Mouse (Mus musculus) intestine, embryonic 14.5 days (tissue): ENCODE data around the gene Acsl5. TPM values are rescaled to one million over a fixed set of nuclear protein-coding genes. Genes with fewer than 3 reads are reported as not detected.

Experiments used
- ATAC-seq: fragments of 200-750 bp; cut with Nextera tagmentation; replicated peaks from 2 replicates; pipeline ENCODE4 v1.8.0; 2017; ENCODE audit warnings: low read depth, moderate number of reproducible peaks, moderate TSS enrichment, moderate library complexity; ENCODE audit not compliant: low FRiP score, low TSS enrichment
- DNase-seq: peaks from one replicate; pipeline ENCODE4 v3.0.0-alpha.2; 2018; ENCODE audit warnings: low spot score
- H3K27ac ChIP-seq: fragments of 300-500 bp; sonication (generic); 2 replicates; pipeline ENCODE4 v1.5.1; 2014; ENCODE audit warnings: low read depth, mild to moderate bottlenecking, control low read depth
- H3K27me3 ChIP-seq: fragments of 300-500 bp; sonication (generic); replicated peaks from 2 replicates; pipeline ENCODE4 v1.6.1; 2014; ENCODE audit warnings: low read length, control low read depth; ENCODE audit not compliant: control insufficient read depth, insufficient read depth
- H3K36me3 ChIP-seq: fragments of 300-500 bp; sonication (generic); 2 replicates; pipeline ENCODE4 v1.6.1; 2014; ENCODE audit warnings: low read length, control low read depth; ENCODE audit not compliant: control insufficient read depth, insufficient read depth
- H3K4me1 ChIP-seq: fragments of 300-500 bp; sonication (generic); replicated peaks from 2 replicates; pipeline ENCODE4 v1.6.1; 2014; ENCODE audit warnings: low read length, control low read depth, mixed read lengths; ENCODE audit not compliant: control insufficient read depth, insufficient read depth
- H3K4me2 ChIP-seq: fragments of 300-500 bp; sonication (generic); 2 replicates; pipeline ENCODE4 v1.6.1; 2014; ENCODE audit warnings: low read length
- H3K4me3 ChIP-seq: fragments of 300-500 bp; sonication (generic); 2 replicates; pipeline ENCODE4 v1.5.1; 2014; ENCODE audit warnings: low read depth, low read length, control low read depth, mixed read lengths
- H3K9ac ChIP-seq: fragments of 300-500 bp; sonication (generic); 2 replicates; pipeline ENCODE4 v1.6.1; 2014; ENCODE audit warnings: mild to moderate bottlenecking, low read length
- H3K9me3 ChIP-seq: fragments of 300-500 bp; sonication (generic); 2 replicates; pipeline ENCODE4 v1.6.1; 2016; ENCODE audit warnings: low read length, control low read depth; ENCODE audit not compliant: control insufficient read depth
- WGBS: fragments of 180-500 bp; shearing (Covaris S2); extraction: QIAGEN DNeasy Blood & Tissue Kit; methylation state at CpG from one replicate; pipeline ENCODE4 v1.1.7; 2014; 5-methylcytosine and 5-hydroxymethylcytosine counted together
- polyA plus RNA-seq: library from polyadenylated mRNA; unstranded; fragments of >200 nt; fragmentation: Nextera tagmentation; extraction: Ambion mirVana; gene quantifications from 2 replicates; pipeline ENCODE4 v1.2.1, GENCODE M21; 2014

The Acsl5 gene
- polyA plus RNA-seq, 1 experiment from 2014 or later, result 86.5 TPM

- 91% methylated on average over 4 of the region's 4 CpGs for WGBS
- no peak for DNase-seq
Measured at GRCm38 (mm10) chr19:55216876-55217275, 34.9 kb upstream of the Acsl5 start.

DNA sequence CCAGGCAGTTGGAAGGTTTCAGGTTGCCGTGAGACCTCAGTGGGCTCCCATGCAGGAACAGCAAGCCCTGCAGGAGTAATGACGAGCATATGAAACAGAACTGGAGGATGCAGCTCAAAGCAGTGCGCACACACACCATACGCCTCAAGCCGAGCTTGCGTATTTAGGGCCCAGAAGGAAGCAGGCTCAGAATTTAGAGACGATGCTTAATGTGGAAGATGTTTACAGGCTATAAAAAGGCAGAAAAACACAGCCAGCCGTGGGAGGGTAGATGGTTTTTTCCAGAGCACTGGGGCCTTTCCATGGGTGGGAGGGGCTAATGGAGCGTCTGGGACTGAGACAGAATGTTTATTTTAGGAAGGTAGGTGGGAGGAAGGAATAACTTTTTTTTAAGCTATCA is 34.4 kb upstream of the Acsl5 start:
- Histone ChIP-seq H3K9me3 (no peaks in the 10 kb centered on the region), H3K27ac (no peak overlapping the region), H3K27me3 (no peaks in the 10 kb centered on the region; the same call in 1 of the 2 replicates), H3K9ac (no peak overlapping the region), H3K4me2 (no peak overlapping the region), H3K36me3 (no peaks in the 10 kb centered on the region), H3K4me3 (no peak overlapping the region), H3K4me1 (peaks cover 2% of the 10 kb centered on the region)
- DNase-seq, result no peak
- no peak for ATAC-seq
- WGBS, result 52% methylated on average over 9 of the region's 9 CpGs

More at GRCm38 (mm10) chr19:55216876-55217275, 34.9 kb upstream of the Acsl5 start:
- no peak for ATAC-seq
- Histone ChIP-seq H3K9me3 (no peaks in the 10 kb centered on the region), H3K9ac (no peak overlapping the region), H3K27me3 (no peaks in the 10 kb centered on the region; the same call in 1 of the 2 replicates), H3K36me3 (no peaks in the 10 kb centered on the region), H3K4me2 (no peak overlapping the region), H3K27ac (no peak overlapping the region), H3K4me1 (peaks cover 2% of the 10 kb centered on the region), H3K4me3 (no peak overlapping the region)

DNA sequence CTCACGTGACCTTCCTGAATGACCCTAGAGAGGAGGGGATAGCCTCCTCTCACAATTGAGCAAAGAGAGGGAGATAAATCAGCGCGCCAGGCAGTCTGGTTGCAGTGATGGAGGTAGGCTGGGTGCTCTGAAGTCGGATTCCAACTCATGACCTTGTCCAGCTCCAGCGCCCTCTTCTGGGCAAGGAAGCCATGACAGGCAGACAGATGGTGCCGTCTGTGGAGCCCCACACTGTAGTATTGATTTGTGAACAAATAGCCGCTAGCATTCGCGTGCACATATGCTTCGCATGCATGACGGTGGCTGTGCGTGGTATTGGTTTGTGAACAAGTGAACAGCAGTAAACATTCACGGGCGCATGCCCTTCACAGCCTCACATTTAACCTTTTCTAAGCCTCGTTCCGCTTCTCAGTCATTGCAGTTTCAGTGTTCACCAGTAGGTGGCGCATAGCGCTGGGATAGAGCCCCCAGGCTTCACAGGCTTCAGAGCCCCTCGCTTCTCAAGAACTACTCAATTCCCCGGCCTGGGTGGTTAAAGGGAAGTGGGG is 33.5 kb upstream of the Acsl5 start:
- peak; percentile 94 for DNase-seq
- Histone ChIP-seq H3K27me3 (no peaks in the 10 kb centered on the region; the same call in 1 of the 2 replicates), H3K9ac (peak overlapping the region; percentile 38; the same call in 1 of the 2 replicates), H3K4me2 (peak overlapping the region; percentile 68), H3K9me3 (no peaks in the 10 kb centered on the region), H3K4me1 (peaks cover 2% of the 10 kb centered on the region), H3K4me3 (peak overlapping the region; percentile 37), H3K36me3 (no peaks in the 10 kb centered on the region), H3K27ac (no peak overlapping the region)
- WGBS, result 5% methylated on average over 20 of the region's 20 CpGs
- peak; percentile 61 for ATAC-seq

GRCm38 (mm10) chr19:55218741-55219221 is 33.0 kb upstream of the Acsl5 start:
- ATAC-seq, result peak; percentile 32; the same call in 1 of the 2 replicates
- peak overlapping the region; percentile 37 for H3K4me3 ChIP-seq
- no peak overlapping the region for H3K9ac ChIP-seq
- WGBS, result 25% methylated on average over 12 of the region's 12 CpGs
- H3K27ac ChIP-seq, result no peak overlapping the region
- H3K9me3 ChIP-seq, result no peaks in the 10 kb centered on the region
- H3K27me3 ChIP-seq, result no peaks in the 10 kb centered on the region; the same call in 1 of the 2 replicates
- peak overlapping the region; percentile 68 for H3K4me2 ChIP-seq
- peaks cover 2% of the 10 kb centered on the region for H3K4me1 ChIP-seq
- no peak for DNase-seq
- H3K36me3 ChIP-seq, result no peaks in the 10 kb centered on the region

DNA sequence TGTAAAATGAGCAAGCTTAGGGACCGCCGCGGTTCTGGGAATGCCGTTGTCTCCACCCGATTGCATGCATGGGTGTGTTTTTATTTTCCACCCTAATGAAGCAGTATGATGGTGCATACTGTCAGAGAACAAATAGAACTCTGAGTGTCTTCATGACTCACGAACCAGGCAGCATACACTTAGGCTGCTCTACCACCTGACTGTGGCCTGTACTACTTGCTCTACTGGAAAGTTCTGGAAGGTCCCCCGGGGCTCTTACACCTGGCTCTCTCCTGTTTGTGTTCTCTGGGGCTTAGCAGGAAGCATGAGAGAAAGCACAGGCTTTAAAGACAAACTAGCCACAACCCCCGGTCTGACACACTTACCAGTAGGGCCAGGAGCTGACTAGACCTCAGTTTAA is 32.4 kb upstream of the Acsl5 start:
- Histone ChIP-seq H3K9me3 (no peaks in the 10 kb centered on the region), H3K4me2 (no peak overlapping the region), H3K36me3 (no peaks in the 10 kb centered on the region), H3K27ac (no peak overlapping the region), H3K4me3 (no peak overlapping the region), H3K27me3 (no peaks in the 10 kb centered on the region; the same call in 1 of the 2 replicates), H3K9ac (no peak overlapping the region), H3K4me1 (peaks cover 2% of the 10 kb centered on the region)
- 75% methylated on average over 8 of the region's 8 CpGs for WGBS
- DNase-seq (no peak), ATAC-seq (no peak)

DNA sequence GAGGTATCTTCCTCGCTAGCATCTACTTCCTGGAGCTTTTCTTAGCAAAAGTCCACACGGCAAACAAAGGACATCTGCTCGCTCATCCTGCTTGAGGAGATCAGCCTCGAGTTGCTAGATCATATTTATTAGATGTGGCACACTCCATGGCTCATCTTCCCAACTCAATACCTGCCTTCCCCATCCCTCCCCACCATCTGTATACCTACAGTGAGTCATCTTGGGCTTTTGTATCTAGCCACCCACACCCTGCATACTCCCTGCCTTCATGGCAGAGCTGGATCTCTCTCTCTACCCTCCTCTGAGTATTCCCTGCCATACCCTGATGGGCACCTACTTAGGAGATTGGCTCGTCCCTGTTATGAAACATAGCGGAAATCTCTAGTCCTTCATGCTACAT is 30.5 kb upstream of the Acsl5 start:
- H3K27me3 ChIP-seq, result no peaks in the 10 kb centered on the region; the same call in 1 of the 2 replicates
- no peak overlapping the region for H3K4me2 ChIP-seq
- no peaks in the 10 kb centered on the region for H3K36me3 ChIP-seq
- no peaks in the 10 kb centered on the region for H3K9me3 ChIP-seq
- H3K4me3 ChIP-seq, result no peak overlapping the region
- no peak overlapping the region for H3K27ac ChIP-seq
- WGBS, result 82% methylated on average over 6 of the region's 6 CpGs
- no peak overlapping the region for H3K9ac ChIP-seq
- DNase-seq (no peak), ATAC-seq (no peak)
- peaks cover 2% of the 10 kb centered on the region; the same call in 1 of the 2 replicates for H3K4me1 ChIP-seq

DNA sequence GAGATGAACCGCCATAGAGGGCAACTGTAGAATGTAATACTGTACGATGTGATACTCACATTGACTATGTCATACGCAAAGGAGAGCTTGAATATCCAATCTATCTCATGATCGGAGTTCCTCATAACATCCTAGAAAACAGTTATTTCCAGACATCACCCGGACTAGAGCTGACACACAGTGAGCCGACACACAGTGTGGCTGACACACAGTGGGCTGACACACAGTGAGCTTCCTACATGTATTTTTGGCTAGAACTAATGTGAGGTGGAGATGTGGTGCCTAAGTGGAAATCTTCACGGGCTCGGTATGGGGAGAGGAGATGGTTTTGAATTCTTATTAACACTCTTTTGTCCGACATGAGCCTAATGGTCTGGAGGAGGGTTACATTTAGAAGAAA is 29.5 kb upstream of the Acsl5 start:
- no peak overlapping the region for H3K4me3 ChIP-seq
- H3K9ac ChIP-seq, result no peak overlapping the region
- H3K4me2 ChIP-seq, result no peak overlapping the region
- peaks cover 2% of the 10 kb centered on the region; the same call in 1 of the 2 replicates for H3K4me1 ChIP-seq
- 88% methylated on average over 9 of the region's 9 CpGs for WGBS
- no peaks in the 10 kb centered on the region for H3K9me3 ChIP-seq
- no peak overlapping the region for H3K27ac ChIP-seq
- H3K27me3 ChIP-seq, result no peaks in the 10 kb centered on the region; the same call in 1 of the 2 replicates
- no peaks in the 10 kb centered on the region for H3K36me3 ChIP-seq
- ATAC-seq (no peak), DNase-seq (no peak)

GRCm38 (mm10) chr19:55226621-55227020 is 25.1 kb upstream of the Acsl5 start:
- ATAC-seq (no peak), DNase-seq (no peak)
- no peaks in the 10 kb centered on the region for H3K27me3 ChIP-seq
- no peak overlapping the region for H3K4me2 ChIP-seq
- no peak overlapping the region for H3K4me3 ChIP-seq
- 75% methylated on average over 5 of the region's 5 CpGs for WGBS
- H3K9me3 ChIP-seq, result no peaks in the 10 kb centered on the region
- H3K4me1 ChIP-seq, result no peaks in the 10 kb centered on the region
- H3K36me3 ChIP-seq, result no peaks in the 10 kb centered on the region
- H3K27ac ChIP-seq, result no peak overlapping the region
- H3K9ac ChIP-seq, result no peak overlapping the region

- H3K27me3 ChIP-seq, result no peaks in the 10 kb centered on the region
- no peaks in the 10 kb centered on the region for H3K4me1 ChIP-seq
- H3K4me2 ChIP-seq, result no peak overlapping the region
- no peak overlapping the region for H3K27ac ChIP-seq
- no peaks in the 10 kb centered on the region for H3K9me3 ChIP-seq
- WGBS, result 81% methylated on average over 7 of the region's 7 CpGs
- no peaks in the 10 kb centered on the region for H3K36me3 ChIP-seq
- no peak for DNase-seq
- H3K9ac ChIP-seq, result no peak overlapping the region
- no peak for ATAC-seq
- no peak overlapping the region for H3K4me3 ChIP-seq
Measured at GRCm38 (mm10) chr19:55227135-55227534, 24.6 kb upstream of the Acsl5 start.
